Mouse (Mus musculus): ENCODE data around the gene Pef1. TPM values are rescaled to one million over a fixed set of nuclear protein-coding genes. Genes with fewer than 3 reads are reported as not detected.

Gene Pef1
- polyA plus RNA-seq, 1 experiment from 2014 or later, result 71.0 TPM

DNA sequence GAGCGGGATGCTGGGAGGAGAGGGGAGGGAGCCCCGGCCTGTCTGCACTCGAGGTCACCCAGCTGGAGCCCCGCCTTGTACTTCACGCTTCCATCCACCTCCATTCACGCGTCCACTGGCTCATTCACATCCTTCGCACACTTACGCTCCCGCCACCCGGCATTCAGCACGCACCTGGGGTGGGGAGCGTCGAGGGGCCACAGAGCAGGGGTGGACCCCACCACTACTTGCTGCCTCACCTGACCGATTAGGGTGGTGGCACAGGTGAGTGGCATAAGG lies 36.8 kb downstream of the Pef1 start, which contains the start of gene Hcrtr1:
Gene Hcrtr1, minus strand, starts transcription at position 146 of the 279 bp plus-strand sequence.
- H3K4me3 ChIP-seq (replicated peaks), result peak within 1 kb of the TSS; percentile 35
- H3K9ac ChIP-seq, result peak within 1 kb of the TSS; percentile 24; the same call in 1 of the 2 replicates
- WGBS, result under 1% methylated on average over 14 of the region's 15 CpGs
- H3K9me3 ChIP-seq (replicated peaks), result no peaks in the 10 kb centered on the region
- no peak for ATAC-seq (ENCODE audit: insufficient number of reproducible peaks, low FRiP score, low TSS enrichment, low read depth)
- no peaks in the 10 kb centered on the region for H3K36me3 ChIP-seq
- H3K4me1 ChIP-seq, result peaks cover 19% of the 10 kb centered on the region
- H3K4me2 ChIP-seq (replicated peaks), result peak within 1 kb of the TSS; percentile 62
- H3K27me3 ChIP-seq, result peaks cover 61% of the 10 kb centered on the region
- no peak within 1 kb of the TSS for H3K27ac ChIP-seq (replicated peaks)

DNA sequence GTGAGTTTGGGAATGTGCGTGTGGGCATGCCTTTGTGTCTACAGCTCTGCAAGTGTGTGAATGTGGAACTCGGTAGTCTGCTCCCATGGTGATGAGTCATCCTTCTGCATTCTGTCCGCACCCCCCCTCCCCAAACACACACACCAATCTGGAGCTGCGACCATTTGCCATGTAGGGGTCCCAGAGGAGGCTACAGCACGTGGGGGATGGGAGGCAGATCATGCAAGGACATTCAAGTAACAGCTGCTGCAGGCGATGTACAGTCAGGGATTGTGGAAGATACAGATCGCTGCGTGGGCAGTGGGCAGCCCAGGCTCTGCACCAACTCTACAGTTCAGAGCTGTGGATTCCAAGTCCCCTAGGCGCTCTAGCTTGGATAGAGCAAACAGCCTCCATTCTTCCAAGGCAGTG lies 38.6 kb downstream of the Pef1 start:
- Histone ChIP-seq H3K9me3 (replicated peaks) (no peaks in the 10 kb centered on the region), H3K9ac (no peak overlapping the region), H3K36me3 (no peaks in the 10 kb centered on the region), H3K4me1 (peaks cover 19% of the 10 kb centered on the region), H3K4me3 (replicated peaks) (no peak overlapping the region), H3K4me2 (replicated peaks) (no peak overlapping the region), H3K27me3 (peaks cover 55% of the 10 kb centered on the region), H3K27ac (replicated peaks) (no peak overlapping the region)
- WGBS, result 46% methylated on average over 9 of the region's 9 CpGs
- ATAC-seq (ENCODE audit: insufficient number of reproducible peaks, low FRiP score, low TSS enrichment, low read depth), result no peak

DNA sequence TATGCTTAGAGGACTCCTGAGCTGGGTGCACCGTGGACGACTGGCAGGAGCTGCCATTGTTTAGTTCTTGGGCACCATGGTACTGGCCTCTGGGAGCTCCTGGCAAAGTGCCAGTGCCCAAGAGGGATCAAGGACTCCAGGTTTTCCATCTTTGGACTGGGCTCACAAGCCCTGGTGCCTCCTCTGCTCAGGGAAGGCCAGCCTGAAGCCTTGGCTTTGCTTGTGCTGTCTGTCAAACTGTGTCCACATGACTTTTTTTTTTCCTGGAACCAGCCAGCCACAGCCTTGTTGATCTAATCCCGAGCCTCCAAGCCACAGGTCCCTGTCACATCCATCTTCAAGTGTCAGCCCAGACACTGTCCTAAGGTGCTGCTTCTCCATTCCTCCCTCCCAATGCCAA lies 39.4 kb downstream of the Pef1 start:
- no peaks in the 10 kb centered on the region for H3K9me3 ChIP-seq (replicated peaks)
- no peak overlapping the region for H3K4me3 ChIP-seq (replicated peaks)
- WGBS, result 60% methylated on average over 3 of the region's 3 CpGs
- no peak overlapping the region for H3K4me2 ChIP-seq (replicated peaks)
- no peaks in the 10 kb centered on the region for H3K36me3 ChIP-seq
- H3K4me1 ChIP-seq, result peaks cover 19% of the 10 kb centered on the region
- no peak overlapping the region for H3K9ac ChIP-seq
- ATAC-seq (ENCODE audit: insufficient number of reproducible peaks, low FRiP score, low TSS enrichment, low read depth), result no peak
- H3K27ac ChIP-seq (replicated peaks), result no peak overlapping the region
- H3K27me3 ChIP-seq, result peaks cover 48% of the 10 kb centered on the region

DNA sequence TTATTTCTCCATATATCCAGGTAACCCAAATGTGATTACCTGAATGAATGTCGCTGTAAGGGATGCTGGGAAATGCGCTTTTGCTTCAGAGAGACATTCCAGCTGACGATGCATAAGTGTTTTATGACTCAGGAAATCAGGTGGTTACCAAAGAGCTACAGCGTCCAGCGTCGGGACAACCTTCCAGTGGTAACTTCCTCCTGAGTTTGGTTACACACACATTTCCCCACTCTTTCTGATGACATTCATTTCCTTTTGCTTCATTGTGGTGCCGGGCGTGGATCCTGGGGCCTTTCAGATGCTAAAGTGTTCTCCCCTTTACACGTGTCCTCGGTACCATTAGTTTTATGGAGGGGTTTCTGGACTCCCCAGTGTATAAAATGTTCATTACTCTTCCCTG lies 46.0 kb downstream of the Pef1 start:
- Histone ChIP-seq H3K27ac (replicated peaks) (no peak overlapping the region), H3K9ac (no peak overlapping the region), H3K4me2 (replicated peaks) (no peak overlapping the region), H3K4me3 (replicated peaks) (no peak overlapping the region), H3K27me3 (peaks cover 20% of the 10 kb centered on the region), H3K9me3 (replicated peaks) (no peaks in the 10 kb centered on the region), H3K36me3 (no peaks in the 10 kb centered on the region), H3K4me1 (no peaks in the 10 kb centered on the region)
- no peak for ATAC-seq (ENCODE audit: insufficient number of reproducible peaks, low FRiP score, low TSS enrichment, low read depth)
- 80% methylated on average over 10 of the region's 10 CpGs for WGBS

DNA sequence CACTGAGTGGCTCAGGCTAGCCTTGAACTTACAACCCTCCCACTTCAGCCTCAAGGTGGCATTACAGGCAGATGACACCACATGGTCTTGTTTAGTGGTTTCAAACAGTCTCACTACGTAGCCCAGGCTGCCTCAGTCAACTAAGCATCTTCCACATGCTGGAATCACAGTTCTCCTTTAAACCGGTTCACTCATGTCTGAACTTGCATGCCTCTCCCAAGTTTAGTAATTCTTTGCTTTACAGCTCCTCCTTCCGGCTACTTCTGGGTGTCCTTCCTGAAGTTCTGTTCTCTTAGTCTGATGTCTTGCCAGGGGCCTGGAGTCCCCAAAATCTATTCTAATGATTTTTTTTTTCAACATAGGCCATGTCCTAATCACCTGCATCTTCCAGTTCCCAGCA lies 51.9 kb downstream of the Pef1 start:
- H3K9ac ChIP-seq, result no peak overlapping the region
- 0 out of 2 replicates have a peak, but pooled peaks cover 5% of the 10 kb centered on the region for H3K4me1 ChIP-seq
- H3K27me3 ChIP-seq, result peaks cover 16% of the 10 kb centered on the region
- H3K9me3 ChIP-seq (replicated peaks), result no peaks in the 10 kb centered on the region
- H3K27ac ChIP-seq (replicated peaks), result no peak overlapping the region
- ATAC-seq (ENCODE audit: insufficient number of reproducible peaks, low FRiP score, low TSS enrichment, low read depth), result no peak
- H3K4me3 ChIP-seq (replicated peaks), result no peak overlapping the region
- WGBS, result 45% methylated on average over 3 of the region's 3 CpGs
- H3K4me2 ChIP-seq (replicated peaks), result no peak overlapping the region
- no peaks in the 10 kb centered on the region for H3K36me3 ChIP-seq

DNA sequence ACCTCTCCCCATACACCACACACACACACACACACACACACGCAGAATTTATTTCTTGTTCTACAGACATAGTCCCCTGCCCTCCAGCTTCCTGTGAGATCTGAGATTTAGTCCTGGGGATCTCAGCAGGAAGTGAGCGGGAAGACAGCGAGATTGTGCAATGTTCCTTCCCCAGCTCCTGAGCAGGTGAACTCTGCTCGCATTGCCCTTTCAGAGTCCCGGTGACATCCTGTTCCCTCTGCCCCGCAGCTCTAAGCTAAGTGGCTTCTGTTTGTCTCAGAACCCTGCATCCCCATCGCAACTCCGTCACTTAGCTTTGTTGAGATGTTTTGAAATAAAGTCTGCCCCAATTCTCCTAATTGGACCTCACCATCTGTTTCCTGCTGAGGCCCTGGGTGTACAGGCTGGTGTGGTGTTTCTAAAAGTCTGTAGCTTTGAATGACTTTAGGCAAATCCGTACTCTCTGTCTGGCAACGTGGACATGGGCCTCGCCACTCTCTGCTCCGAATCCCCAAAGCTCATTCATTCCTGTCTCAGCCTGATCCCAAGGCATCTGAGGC lies 54.5 kb downstream of the Pef1 start:
- Histone ChIP-seq H3K4me1 (0 out of 2 replicates have a peak, but pooled peaks cover 5% of the 10 kb centered on the region), H3K27me3 (peaks cover 17% of the 10 kb centered on the region), H3K4me2 (replicated peaks) (no peak overlapping the region), H3K36me3 (no peaks in the 10 kb centered on the region), H3K4me3 (replicated peaks) (no peak overlapping the region), H3K9me3 (replicated peaks) (no peaks in the 10 kb centered on the region), H3K9ac (no peak overlapping the region), H3K27ac (replicated peaks) (no peak overlapping the region)
- no peak for ATAC-seq (ENCODE audit: insufficient number of reproducible peaks, low FRiP score, low TSS enrichment, low read depth)
- WGBS, result 62% methylated on average over 12 of the region's 12 CpGs

DNA sequence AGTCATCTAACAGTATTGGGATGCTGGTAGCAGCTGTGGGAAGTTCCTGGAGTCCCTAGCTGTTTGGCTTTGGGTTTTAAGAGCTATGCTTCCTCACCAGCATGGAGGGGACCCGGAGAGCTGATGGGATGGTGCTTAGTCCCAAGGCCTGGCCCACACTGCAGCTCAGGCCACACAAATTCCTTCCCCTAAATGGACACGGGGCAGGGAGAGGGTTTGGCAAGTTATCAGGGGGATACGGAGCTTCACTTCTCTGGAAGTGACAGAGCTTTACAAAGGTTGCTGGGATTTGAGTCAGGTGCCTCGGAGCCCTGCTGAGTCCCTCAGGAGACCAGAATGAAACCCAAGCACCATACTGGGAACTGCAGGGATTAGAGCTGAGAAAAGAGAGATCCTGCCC lies 59.0 kb downstream of the Pef1 start:
- H3K9me3 ChIP-seq (replicated peaks), result no peaks in the 10 kb centered on the region
- H3K27me3 ChIP-seq, result peaks cover 27% of the 10 kb centered on the region
- no peaks in the 10 kb centered on the region for H3K36me3 ChIP-seq
- H3K4me1 ChIP-seq, result peaks cover 21% of the 10 kb centered on the region
- WGBS, result 24% methylated on average over 4 of the region's 4 CpGs
- H3K9ac ChIP-seq, result no peak overlapping the region
- no peak overlapping the region for H3K4me2 ChIP-seq (replicated peaks)
- ATAC-seq (ENCODE audit: insufficient number of reproducible peaks, low FRiP score, low TSS enrichment, low read depth), result no peak
- no peak overlapping the region for H3K4me3 ChIP-seq (replicated peaks)
- H3K27ac ChIP-seq (replicated peaks), result no peak overlapping the region

DNA sequence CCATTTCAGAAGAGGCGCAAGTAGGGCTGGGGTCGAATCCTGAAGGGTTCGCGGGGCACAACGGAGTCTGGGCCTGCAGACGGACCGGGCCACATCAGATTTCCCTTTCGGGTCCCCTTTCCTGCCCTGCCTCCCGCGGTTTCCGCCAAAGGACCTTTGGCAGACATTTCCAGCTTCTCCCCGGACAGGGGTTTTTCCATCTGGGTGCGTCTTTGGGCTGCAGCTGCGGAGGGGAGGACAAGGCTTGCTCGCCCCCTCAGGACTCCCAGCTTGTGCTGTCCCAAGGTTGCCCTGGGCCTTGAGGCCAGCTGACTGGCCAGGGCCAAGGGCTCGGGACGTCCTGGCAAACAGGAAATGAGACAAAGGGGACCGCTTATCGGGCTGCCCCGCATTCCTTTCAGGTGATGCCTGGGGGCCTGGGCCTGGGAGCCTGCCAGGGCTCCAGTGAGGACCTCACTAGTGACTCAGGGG lies 61.1 kb downstream of the Pef1 start:
- H3K36me3 ChIP-seq, result no peaks in the 10 kb centered on the region
- ATAC-seq (ENCODE audit: insufficient number of reproducible peaks, low FRiP score, low TSS enrichment, low read depth), result no peak
- H3K4me3 ChIP-seq (replicated peaks), result 0 out of 2 replicates have a peak overlapping the region, but pooled peaks have one; percentile 7
- peaks cover 36% of the 10 kb centered on the region for H3K4me1 ChIP-seq
- peak overlapping the region; percentile 33 for H3K4me2 ChIP-seq (replicated peaks)
- peaks cover 32% of the 10 kb centered on the region for H3K27me3 ChIP-seq
- H3K9ac ChIP-seq, result no peak overlapping the region
- H3K9me3 ChIP-seq (replicated peaks), result no peaks in the 10 kb centered on the region
- 8% methylated on average over 20 of the region's 20 CpGs for WGBS
- H3K27ac ChIP-seq (replicated peaks), result no peak overlapping the region; the same call in 1 of the 2 replicates

DNA sequence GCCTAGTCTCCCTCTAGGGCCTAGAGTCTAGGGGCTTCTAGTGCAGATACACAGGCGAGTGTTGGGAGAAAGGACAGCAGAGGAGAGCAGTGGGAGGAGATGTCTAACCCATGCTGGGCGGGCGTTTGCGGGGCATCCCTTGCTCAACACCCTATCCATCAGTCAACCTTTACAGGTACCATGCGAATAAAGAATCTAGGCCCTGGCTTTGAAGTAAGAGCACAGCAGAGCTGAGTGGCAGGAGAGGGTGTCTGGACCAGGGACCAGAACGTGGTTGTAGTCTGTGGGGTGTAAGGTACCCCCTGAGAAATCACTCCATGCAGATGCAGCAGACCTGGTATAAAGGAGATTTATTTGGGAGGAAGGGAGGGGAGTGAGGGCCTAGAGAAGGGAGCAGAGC lies 61.8 kb downstream of the Pef1 start:
- Histone ChIP-seq H3K4me2 (replicated peaks) (no peak overlapping the region), H3K36me3 (no peaks in the 10 kb centered on the region), H3K9me3 (replicated peaks) (no peaks in the 10 kb centered on the region), H3K27me3 (peaks cover 32% of the 10 kb centered on the region), H3K4me3 (replicated peaks) (no peak overlapping the region), H3K4me1 (peaks cover 38% of the 10 kb centered on the region), H3K9ac (no peak overlapping the region), H3K27ac (replicated peaks) (no peak overlapping the region)
- 82% methylated on average over 6 of the region's 6 CpGs for WGBS
- no peak for ATAC-seq (ENCODE audit: insufficient number of reproducible peaks, low FRiP score, low TSS enrichment, low read depth)

DNA sequence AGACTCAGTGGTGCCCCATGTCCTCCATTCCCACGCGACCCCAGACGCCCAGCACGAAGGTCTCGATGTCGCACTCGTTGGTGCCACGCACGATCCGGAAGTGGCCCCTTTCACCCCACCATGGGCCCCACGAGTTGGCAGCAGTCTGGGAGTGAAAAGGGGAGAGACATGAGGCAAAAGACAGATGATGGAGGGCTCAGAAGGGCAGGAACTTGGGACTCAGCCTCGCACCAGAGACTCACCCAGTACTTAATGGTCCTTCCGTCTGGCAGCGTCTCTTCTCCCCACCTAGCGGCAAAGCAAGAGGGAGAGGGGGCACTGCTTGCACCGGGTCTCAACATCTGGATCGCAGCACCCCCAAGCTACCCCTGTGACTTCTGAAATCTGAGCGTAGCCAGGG lies 63.7 kb downstream of the Pef1 start:
- Histone ChIP-seq H3K9me3 (replicated peaks) (no peaks in the 10 kb centered on the region), H3K4me2 (replicated peaks) (no peak overlapping the region), H3K27ac (replicated peaks) (no peak overlapping the region), H3K27me3 (peaks cover 24% of the 10 kb centered on the region), H3K4me1 (peaks cover 38% of the 10 kb centered on the region), H3K36me3 (no peaks in the 10 kb centered on the region), H3K9ac (no peak overlapping the region), H3K4me3 (replicated peaks) (no peak overlapping the region)
- ATAC-seq (ENCODE audit: insufficient number of reproducible peaks, low FRiP score, low TSS enrichment, low read depth), result no peak
- 66% methylated on average over 18 of the region's 18 CpGs for WGBS

DNA sequence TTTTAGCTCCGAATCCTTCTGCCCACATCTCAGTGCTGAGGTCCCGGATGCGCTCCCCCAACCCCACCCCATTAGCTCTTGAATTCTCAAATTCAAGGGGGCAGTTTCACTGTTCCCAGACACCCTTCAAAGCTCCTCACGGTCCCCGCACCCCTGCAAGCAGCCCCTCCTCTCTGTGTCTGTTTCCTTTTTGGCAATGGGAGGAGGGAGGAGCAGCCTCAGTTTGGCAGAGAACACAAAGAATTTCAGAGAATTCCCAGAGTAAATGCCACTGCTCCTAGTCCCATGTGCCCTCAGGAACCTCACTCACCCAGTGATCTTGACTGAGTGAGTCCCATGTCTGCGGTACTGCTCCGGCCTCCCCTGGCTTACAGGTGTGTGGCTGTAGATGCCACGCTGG lies 64.2 kb downstream of the Pef1 start:
- no peak overlapping the region for H3K4me2 ChIP-seq (replicated peaks)
- 54% methylated on average over 8 of the region's 8 CpGs for WGBS
- no peak overlapping the region for H3K27ac ChIP-seq (replicated peaks)

DNA sequence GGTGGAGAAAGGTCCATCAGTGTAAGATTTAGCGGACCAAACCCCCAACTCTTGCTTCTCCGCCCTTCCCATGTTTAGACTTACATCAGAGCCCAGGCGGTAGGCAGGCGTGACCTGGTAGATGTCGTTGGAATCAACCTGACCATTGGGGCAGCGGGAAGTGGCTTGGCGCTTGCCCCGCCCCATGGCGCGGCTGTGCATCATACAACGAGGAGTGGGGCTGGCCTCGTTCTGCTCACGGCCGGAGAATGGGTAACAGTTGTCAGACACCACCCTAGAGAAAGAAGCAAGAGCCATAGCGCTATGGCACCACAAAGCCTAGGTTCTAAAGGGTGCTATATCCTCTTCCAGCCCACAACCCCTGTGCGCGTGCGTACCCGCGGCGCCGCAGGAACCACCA lies 65.0 kb downstream of the Pef1 start:
- Histone ChIP-seq H3K27me3 (peaks cover 20% of the 10 kb centered on the region), H3K4me1 (peaks cover 47% of the 10 kb centered on the region), H3K4me2 (replicated peaks) (peak overlapping the region; percentile 32; the same call in 1 of the 2 replicates), H3K9me3 (replicated peaks) (no peaks in the 10 kb centered on the region), H3K36me3 (no peaks in the 10 kb centered on the region), H3K9ac (no peak overlapping the region), H3K27ac (replicated peaks) (no peak overlapping the region), H3K4me3 (replicated peaks) (no peak overlapping the region)
- WGBS, result 63% methylated on average over 22 of the region's 22 CpGs
- no peak for ATAC-seq (ENCODE audit: insufficient number of reproducible peaks, low FRiP score, low TSS enrichment, low read depth)

More for the DNA sequence above, 64.2 kb downstream of the Pef1 start:
- H3K9ac ChIP-seq, result no peak overlapping the region
- no peaks in the 10 kb centered on the region for H3K9me3 ChIP-seq (replicated peaks)
- H3K4me1 ChIP-seq, result peaks cover 40% of the 10 kb centered on the region
- H3K4me3 ChIP-seq (replicated peaks), result no peak overlapping the region
- no peak for ATAC-seq (ENCODE audit: insufficient number of reproducible peaks, low FRiP score, low TSS enrichment, low read depth)
- peaks cover 20% of the 10 kb centered on the region for H3K27me3 ChIP-seq
- H3K36me3 ChIP-seq, result no peaks in the 10 kb centered on the region
